Mouse (Mus musculus) right cerebral cortex, adult 18-20 months (tissue): ENCODE measurements around the gene Smc4.
"Not testable (repeated sequence)": the region's sequence is repeated elsewhere in the genome, so short reads cannot be mapped to it uniquely, and the experiment has no call there.

ENCODE experiments used
- DNase-seq: peaks from one replicate; pipeline ENCODE4 v3.0.0; 2022; ENCODE audit warnings: mixed read lengths

Gene Smc4

GRCm38 (mm10) chr3:69018635-69019034 lies 14.1 kb downstream of the Smc4 start:
- not testable (repeated sequence) for DNase-seq

- no peak for DNase-seq
These were observed 15.7 kb downstream of the Smc4 start for GRCm38 (mm10) chr3:69020285-69020684.

DNA sequence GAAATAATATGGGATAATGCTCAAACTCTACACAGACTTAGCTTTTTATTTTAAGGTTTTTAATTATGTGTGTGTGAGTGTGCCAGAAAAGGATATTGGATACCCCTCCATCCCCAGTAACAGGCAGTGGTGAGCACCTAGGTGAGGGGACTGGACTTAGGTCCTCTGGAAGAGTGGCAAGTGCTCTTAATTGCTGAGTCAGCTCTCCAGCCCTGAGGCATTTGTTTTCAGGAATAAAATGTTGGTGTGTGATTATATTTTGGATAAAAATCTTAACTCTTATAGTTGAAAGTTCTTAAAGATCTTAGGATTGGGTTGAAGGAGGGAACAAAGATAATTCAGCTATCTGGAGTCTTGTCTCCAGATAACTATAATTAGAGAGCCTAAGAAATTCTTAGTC lies 16.2 kb downstream of the Smc4 start:
- DNase-seq: no peak

GRCm38 (mm10) chr3:69026133-69026783 lies 21.7 kb downstream of the Smc4 start:
- no peak for DNase-seq

DNA sequence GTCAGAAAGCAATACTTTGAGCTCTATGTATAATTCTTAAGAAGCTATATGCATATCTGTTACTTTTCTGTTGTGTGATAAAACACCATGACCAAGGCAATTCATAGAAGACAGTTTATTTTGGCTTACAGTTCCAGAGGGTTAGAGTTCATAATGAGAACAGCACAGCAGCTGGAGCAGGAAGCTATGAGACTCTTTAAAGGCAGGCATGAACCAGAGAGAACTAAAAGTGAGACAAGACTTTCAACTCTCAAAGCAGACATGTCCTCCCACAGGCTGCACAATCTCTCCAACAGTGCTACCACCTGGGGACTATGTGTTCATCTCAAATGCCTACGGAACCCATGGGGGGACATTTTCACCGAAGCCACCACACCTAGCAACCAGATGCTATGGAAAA lies 35.6 kb downstream of the Smc4 start:
- no peak for DNase-seq

GRCm38 (mm10) chr3:69041298-69041697 lies 36.8 kb downstream of the Smc4 start:
- DNase-seq: no peak

- DNase-seq: no peak
These were observed 39.6 kb downstream of the Smc4 start for GRCm38 (mm10) chr3:69044167-69044591.

GRCm38 (mm10) chr3:69044645-69045399 lies 40.3 kb downstream of the Smc4 start, which contains the start of gene Trim59:
TSS of gene Trim59 (minus strand) at chr3:69044755.
- peak; percentile 91 for DNase-seq

GRCm38 (mm10) chr3:69045400-69045703 lies 40.8 kb downstream of the Smc4 start:
- DNase-seq: no peak

DNA sequence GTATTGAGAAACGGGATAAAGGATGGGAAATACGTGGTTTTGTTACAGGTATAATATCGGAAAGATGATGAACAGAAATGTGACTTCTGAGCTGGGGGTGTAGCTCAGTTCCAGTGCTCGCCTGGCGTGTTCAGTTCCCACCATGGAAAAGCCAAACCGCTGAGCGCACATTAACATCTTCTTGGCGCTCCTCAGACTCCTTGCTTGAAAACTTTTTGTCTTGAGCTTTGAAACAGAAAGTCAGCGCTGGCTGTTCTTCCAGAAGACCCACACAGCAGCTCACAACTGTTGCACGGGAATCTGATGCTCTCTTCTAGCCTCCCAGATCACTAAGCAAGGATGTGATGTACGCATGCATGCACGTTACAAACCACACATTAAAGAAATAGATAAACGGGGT lies 41.2 kb downstream of the Smc4 start:
- no peak for DNase-seq

DNA sequence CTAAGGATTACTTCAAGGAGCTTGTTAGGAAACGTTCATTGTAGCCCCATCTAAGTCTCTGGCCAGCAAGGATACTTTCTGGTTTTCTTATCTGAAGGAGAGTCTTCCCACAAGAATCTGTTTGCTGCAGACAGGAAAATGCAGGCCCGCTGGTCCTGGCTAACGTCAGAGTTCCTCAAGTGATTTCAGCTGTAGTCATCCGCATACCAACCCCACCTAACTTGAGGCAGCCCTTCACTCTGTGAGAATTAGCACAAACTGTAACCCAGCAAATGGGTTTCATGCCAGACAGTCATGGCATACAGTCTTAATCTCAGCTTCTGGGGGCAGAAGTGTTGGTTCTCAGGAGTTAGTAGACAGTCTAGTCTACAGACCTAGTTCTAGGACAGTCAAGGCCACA lies 42.0 kb downstream of the Smc4 start:
- DNase-seq: no peak

DNA sequence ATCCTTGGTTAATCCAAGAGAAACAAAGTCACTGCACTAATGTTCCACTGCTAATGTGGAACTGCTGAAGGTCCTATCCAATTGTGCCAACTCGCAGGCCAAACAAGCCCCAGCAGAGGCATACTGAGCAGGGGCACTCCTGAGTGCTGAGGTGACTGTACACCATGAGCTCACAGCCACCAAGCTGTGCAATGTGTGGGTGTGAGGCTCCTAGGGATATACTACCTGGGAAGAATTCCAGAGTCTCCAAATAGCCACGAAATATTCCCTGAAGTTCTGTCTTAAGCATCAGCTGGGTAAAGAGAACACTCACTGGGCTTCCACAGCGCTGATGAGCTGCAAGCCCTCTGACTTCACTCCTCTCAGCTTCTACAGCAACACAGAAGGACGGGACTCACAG lies 43.1 kb downstream of the Smc4 start:
- no peak for DNase-seq

GRCm38 (mm10) chr3:69049011-69049410 lies 44.5 kb downstream of the Smc4 start:
- peak; percentile 39 for DNase-seq

DNA sequence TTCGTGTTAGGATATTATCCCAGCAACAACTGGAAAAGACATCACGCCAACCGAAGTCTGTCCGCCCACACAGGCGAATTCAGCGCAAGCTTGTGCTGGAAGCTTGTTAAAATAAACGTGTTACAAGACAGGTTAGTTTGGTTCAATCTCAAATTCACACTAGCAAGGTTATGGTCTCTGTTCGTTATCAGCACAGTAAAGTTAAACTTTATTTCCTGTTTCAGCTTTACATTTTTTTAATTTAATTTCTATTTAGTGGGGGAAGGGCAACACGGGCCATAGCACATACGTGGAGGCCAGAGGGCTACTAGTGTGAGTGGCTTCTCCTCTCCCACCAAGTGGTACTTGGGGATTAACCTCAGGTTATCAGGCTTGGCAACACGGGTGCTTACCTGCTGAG lies 47.4 kb downstream of the Smc4 start:
- DNase-seq: no peak

DNA sequence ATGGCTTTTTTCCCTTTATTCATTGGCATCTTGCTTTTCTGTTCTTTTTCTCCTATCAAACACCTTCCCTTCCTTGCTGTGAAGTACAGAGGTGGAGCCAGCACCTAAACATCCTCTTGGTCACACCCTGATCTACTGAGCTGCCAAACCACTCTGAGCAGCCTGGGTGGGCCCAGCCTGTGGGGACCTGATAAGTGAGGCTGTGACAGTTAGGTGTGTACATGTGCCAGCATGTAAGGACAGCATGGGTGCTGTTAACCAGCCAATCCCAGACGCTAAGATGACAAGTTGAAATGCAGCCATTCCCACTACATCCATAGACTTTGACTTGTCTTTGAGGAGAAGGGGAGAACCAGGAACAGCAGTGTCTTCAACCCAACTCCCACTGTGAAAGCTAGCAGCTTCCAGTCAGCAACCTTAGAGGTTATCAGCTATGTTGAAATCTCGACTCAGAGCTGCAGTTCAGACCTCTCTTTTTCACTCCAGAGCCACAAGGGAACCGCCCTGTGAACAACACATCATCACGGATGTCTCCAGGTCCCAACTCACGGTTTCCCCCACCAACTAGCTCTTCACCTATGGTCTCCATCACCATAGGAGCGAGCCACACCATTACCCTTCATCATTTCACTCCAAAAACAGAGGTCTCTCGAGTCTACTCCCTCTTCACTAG lies 50.4 kb downstream of the Smc4 start:
- no peak for DNase-seq

DNA sequence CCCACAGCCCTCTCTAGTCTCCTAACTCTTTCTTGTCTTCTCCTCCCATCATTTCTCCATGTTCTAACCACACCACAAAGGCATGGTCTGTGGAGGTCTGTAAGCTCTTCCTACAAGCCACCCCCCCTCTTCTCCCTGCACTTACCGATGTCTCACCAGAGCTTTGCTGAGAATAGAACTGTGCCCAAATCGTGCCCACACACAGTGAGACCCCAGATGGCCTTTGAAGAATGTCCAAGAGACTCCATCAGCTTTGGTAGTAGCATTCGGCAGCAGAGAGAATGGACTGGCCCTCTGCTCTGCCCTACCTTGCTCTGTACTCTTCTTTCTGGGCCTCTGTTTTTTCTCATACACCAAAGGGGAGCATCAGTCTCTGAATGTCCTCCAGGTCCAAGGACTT lies 51.3 kb downstream of the Smc4 start:
- no peak for DNase-seq

- DNase-seq: no peak
These were observed 56.1 kb downstream of the Smc4 start for GRCm38 (mm10) chr3:69060672-69061071.

DNA sequence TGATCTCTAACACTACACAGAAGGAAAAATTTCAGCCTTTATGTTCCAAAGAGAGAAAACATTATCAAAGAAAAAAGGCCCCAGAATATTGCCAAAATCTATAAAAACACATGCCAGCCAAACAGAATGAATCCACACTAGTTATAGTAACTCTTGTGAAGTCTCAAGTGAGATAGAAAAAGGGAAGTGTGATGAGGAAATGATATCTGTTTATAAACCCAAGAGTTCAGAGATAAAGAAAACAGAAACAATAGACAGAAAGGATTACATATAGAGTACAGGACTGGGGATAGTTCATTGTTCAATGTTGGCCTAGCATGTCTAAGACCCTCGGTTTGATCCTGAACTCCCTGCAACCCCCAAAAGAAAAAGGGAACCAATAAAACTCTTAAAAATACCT lies 58.2 kb downstream of the Smc4 start:
- no peak for DNase-seq

DNA sequence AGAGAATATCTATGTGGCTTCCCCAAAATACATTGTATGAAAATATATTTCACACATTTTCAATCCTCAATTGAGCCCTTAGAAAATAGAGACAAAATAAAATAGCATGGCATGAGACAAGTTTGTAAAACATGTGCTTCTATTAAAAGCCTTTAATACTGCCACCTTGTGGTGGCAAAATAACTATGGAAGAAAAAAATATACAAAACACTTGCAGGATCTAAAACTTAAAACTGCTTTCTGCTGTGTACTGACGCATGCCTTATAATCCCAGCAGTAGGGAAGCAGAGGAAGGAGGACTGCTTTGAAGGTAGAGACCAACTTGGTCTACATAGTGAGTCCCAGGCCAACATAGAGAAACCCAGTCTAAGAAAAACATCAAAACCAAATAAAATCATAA lies 59.5 kb downstream of the Smc4 start:
- no peak for DNase-seq
